Mouse (Mus musculus) megakaryocyte progenitor cell, adult 5-6 weeks (primary cell): ENCODE measurements around the gene Gadl1. TPM values are rescaled to one million over a fixed set of nuclear protein-coding genes. Genes with fewer than 3 reads are reported as not detected.

Source experiments
- ATAC-seq: replicated peaks from 2 replicates; pipeline ENCODE4 v1.8.0; 2016; ENCODE audit warnings: mild to moderate bottlenecking, moderate TSS enrichment, inconsistent platforms; ENCODE audit not compliant: poor library complexity
- total RNA-seq, 2 experiments: library from RNA; stranded (forward) in 1 of 2; stranded (reverse) in 1 of 2; fragments of 157-497, 149-512 nt in 1 of 2; fragments of 200-1000 nt in 1 of 2; gene quantifications; 2 replicates each; pipeline versions ENCODE4 v1.2.3 to v1.2.4; 2015 to 2017

Gene Gadl1
- total RNA-seq, 2 experiments from 2014 or later = 0.22 to 0.71 TPM

DNA sequence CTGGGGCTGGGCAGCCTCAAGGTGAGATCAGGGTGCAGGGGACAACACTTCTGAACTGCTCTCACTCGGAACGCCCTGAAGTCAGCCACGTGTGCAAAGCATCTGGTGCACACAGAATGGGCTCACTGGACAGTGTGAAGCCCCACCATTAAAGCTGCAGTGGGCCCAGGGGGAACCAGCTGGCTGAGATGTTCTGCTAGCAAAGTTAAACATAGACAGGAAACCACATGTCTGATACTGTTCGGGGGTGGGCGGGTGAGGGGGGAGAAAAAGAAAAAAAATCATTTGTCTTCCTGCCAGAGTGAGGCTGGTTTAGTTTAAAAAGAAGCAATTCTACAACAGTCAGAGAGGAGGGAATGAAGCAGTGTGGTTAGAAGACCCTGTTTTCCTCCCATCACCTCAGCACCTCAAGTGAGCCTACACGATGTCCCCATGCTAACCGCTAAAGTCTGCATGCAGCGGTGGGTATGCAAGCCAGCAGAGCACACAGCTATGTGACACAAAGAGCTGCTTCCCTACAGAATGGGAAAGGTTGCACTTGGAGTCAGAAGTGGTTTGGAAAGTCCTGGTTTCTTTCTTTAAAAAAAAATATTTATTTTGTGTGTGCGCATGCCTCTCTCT lies 213.8 kb downstream of the Gadl1 start:
- peak; percentile 43 for ATAC-seq
